Mouse (Mus musculus): ENCODE results near the gene Trex1.

- TF ChIP-seq POLR2A (IDR thresholded peaks at IDR 0.05; ENCODE audit: low read depth, low read length), result no peak
- TF ChIP-seq CTCF (conservative IDR thresholded peaks at IDR 0.05; ENCODE audit: insufficient read depth, insufficient read length, low read depth, low read length), result no peak
Measured at GRCm38 (mm10) chr9:109030312-109030711, 29.2 kb downstream of the Trex1 start.

Measured in kidney, adult 2 months (tissue).